24 mouse cellular contexts compared by ENCODE assay signal in genomic region chr1:51184276-51184675, GRCm38 (mm10).
A peak's percentile ranks its signal among the peaks of the same experiment; 100 is the strongest.
DNase-seq lines count a peak whose midpoint lies in the region; ATAC-seq lines count a peak whose summit lies in the region.
"Had no signal": no experiment of that assay in that cellular context is flagged by ENCODE, and none has a peak within 500 bp of the region (broad histone marks: within the 10 kb centered on the region; RNA-seq: fewer than 3 reads in every experiment).

No protein-coding gene starts in this region.

- H3K27ac ChIP-seq in forebrain, embryonic 14.5 days (ENCODE audit: low read depth, low read length), result no peak overlapping the region
- H3K27ac ChIP-seq: embryonic facial prominence, embryonic 12.5 days; embryonic facial prominence, embryonic 15.5 days; forebrain, embryonic 15.5 days; heart, embryonic 15.5 days; hindbrain, embryonic 10.5 days; hindbrain, embryonic 13.5 days; intestine, embryonic 15.5 days had no signal

- H3K4me2 ChIP-seq in forebrain, embryonic 14.5 days (ENCODE audit: low read length), result no peak overlapping the region
- H3K4me2 ChIP-seq: embryonic facial prominence, embryonic 12.5 days; embryonic facial prominence, embryonic 15.5 days; forebrain, embryonic 15.5 days; heart, embryonic 12.5 days; heart, embryonic 15.5 days; hindbrain, embryonic 13.5 days; intestine, embryonic 15.5 days had no signal

- no peaks in the 10 kb centered on the region for H3K36me3 ChIP-seq in forebrain, embryonic 14.5 days (ENCODE audit: control insufficient read depth, insufficient read depth, low read length)
- H3K36me3 ChIP-seq: embryonic facial prominence, embryonic 12.5 days; embryonic facial prominence, embryonic 15.5 days; forebrain, embryonic 15.5 days; heart, embryonic 12.5 days; heart, embryonic 15.5 days; hindbrain, embryonic 10.5 days; hindbrain, embryonic 13.5 days; intestine, embryonic 15.5 days had no signal

- H3K9me3 ChIP-seq in forebrain, embryonic 14.5 days (replicated peaks; ENCODE audit: control insufficient read depth, low read length), result no peaks in the 10 kb centered on the region
- H3K9me3 ChIP-seq: embryonic facial prominence, embryonic 12.5 days; embryonic facial prominence, embryonic 15.5 days; forebrain, embryonic 15.5 days; heart, embryonic 12.5 days; heart, embryonic 15.5 days; hindbrain, embryonic 10.5 days; hindbrain, embryonic 13.5 days; intestine, embryonic 15.5 days had no signal

- WGBS in forebrain, embryonic 14.5 days, result 84% methylated on average over 2 of the region's 2 CpGs

- no peaks in the 10 kb centered on the region for H3K27me3 ChIP-seq in forebrain, embryonic 14.5 days (replicated peaks; ENCODE audit: control insufficient read depth, insufficient read depth, low read length)
- H3K27me3 ChIP-seq: embryonic facial prominence, embryonic 12.5 days; embryonic facial prominence, embryonic 15.5 days; forebrain, embryonic 15.5 days; heart, embryonic 12.5 days; heart, embryonic 15.5 days; hindbrain, embryonic 13.5 days; intestine, embryonic 15.5 days had no signal

- no peak for ATAC-seq in forebrain, embryonic 14.5 days
- ATAC-seq: activated CD4-positive, CD25-positive, alpha-beta regulatory T cell, adult 4 months; forebrain, embryonic 15.5 days; hindbrain, embryonic 16.5 days; intestine, embryonic 15.5 days had no signal

- no peak overlapping the region for H3K9ac ChIP-seq in forebrain, embryonic 14.5 days (ENCODE audit: low read length)
- H3K9ac ChIP-seq: embryonic facial prominence, embryonic 12.5 days; embryonic facial prominence, embryonic 15.5 days; forebrain, embryonic 15.5 days; heart, embryonic 12.5 days; heart, embryonic 15.5 days; hindbrain, embryonic 13.5 days; intestine, embryonic 15.5 days had no signal

- no peaks in the 10 kb centered on the region for H3K4me1 ChIP-seq in forebrain, embryonic 14.5 days (ENCODE audit: control insufficient read depth, insufficient read depth, low read length)
- H3K4me1 ChIP-seq: embryonic facial prominence, embryonic 12.5 days; embryonic facial prominence, embryonic 15.5 days; forebrain, embryonic 15.5 days; heart, embryonic 12.5 days; heart, embryonic 15.5 days; hindbrain, embryonic 10.5 days; hindbrain, embryonic 13.5 days; intestine, embryonic 15.5 days had no signal

- DNase-seq in cerebellum, adult 11-12 months, result peak; percentile 23
- no peak for DNase-seq in cerebellum, adult 11 months
- DNase-seq in brain, adult 2 months (ENCODE audit: low read depth, low spot score), result peak; percentile 70
- DNase-seq in cerebellum, postnatal 10 days, result peak; percentile 50 to 51
- peak; percentile 10 to 46 for DNase-seq in cerebellum, postnatal 36 days
- DNase-seq in forebrain, embryonic 14.5 days (ENCODE audit: low spot score), result no peak
- no peak for DNase-seq in retina, postnatal 1 day
- DNase-seq: adrenal gland, adult 8-10 months; adrenal gland, postnatal 36 days; gastrocnemius, postnatal 25 days; heart, adult 18-20 months; heart, postnatal 10 days; heart, postnatal 36 days; kidney, adult 11 months had no signal

- no peak overlapping the region for H3K4me3 ChIP-seq in forebrain, embryonic 14.5 days (ENCODE audit: low read depth, low read length)
- H3K4me3 ChIP-seq: embryonic facial prominence, embryonic 12.5 days; embryonic facial prominence, embryonic 15.5 days; forebrain, embryonic 15.5 days; heart, embryonic 12.5 days; heart, embryonic 15.5 days; hindbrain, embryonic 10.5 days; hindbrain, embryonic 13.5 days; intestine, embryonic 15.5 days had no signal

Comparison
In these comparisons a context has a peak if more than half of its experiments do, and no peak if none do; other contexts are left out.
1. DNase-seq: peak in cerebellum, adult 11-12 months (single experiment), brain, adult 2 months (single experiment), cerebellum, postnatal 10 days (2 of 2) and cerebellum, postnatal 36 days (2 of 2); none in cerebellum, adult 11 months (single experiment), forebrain, embryonic 14.5 days (single experiment) and retina, postnatal 1 day (single experiment).